Mouse (Mus musculus) fibroblast of lung, adult 2 months (primary cell): ENCODE data around the gene Hsdl2.
"Not testable (repeated sequence)": the region's sequence is repeated elsewhere in the genome, so short reads cannot be mapped to it uniquely, and the experiment has no call there.

ENCODE experiments used
- DNase-seq: peaks from one replicate; pipeline ENCODE4 v3.0.0-alpha.2; 2011; ENCODE audit warnings: low read depth

Gene Hsdl2

GRCm38 (mm10) chr4:59565571-59566188, 15.7 kb upstream of the Hsdl2 start:
- DNase-seq = no peak

- no peak for DNase-seq
Measured at GRCm38 (mm10) chr4:59567576-59568260, 13.6 kb upstream of the Hsdl2 start.

- DNase-seq = peak; percentile 49
Measured at GRCm38 (mm10) chr4:59569538-59569937, 11.8 kb upstream of the Hsdl2 start.

GRCm38 (mm10) chr4:59570519-59570918, 10.8 kb upstream of the Hsdl2 start:
- DNase-seq = not testable (repeated sequence)

GRCm38 (mm10) chr4:59572521-59573118, 8.7 kb upstream of the Hsdl2 start:
- no peak for DNase-seq

- no peak for DNase-seq
Measured at GRCm38 (mm10) chr4:59575184-59575958, 6.0 kb upstream of the Hsdl2 start.

- DNase-seq = peak; percentile 18
Measured at GRCm38 (mm10) chr4:59580495-59581281, 675 bp upstream of the Hsdl2 start.

GRCm38 (mm10) chr4:59582186-59582585, 823 bp downstream of the Hsdl2 start:
- DNase-seq = no peak

GRCm38 (mm10) chr4:59585097-59585496, 3.7 kb downstream of the Hsdl2 start:
- DNase-seq = no peak

DNA sequence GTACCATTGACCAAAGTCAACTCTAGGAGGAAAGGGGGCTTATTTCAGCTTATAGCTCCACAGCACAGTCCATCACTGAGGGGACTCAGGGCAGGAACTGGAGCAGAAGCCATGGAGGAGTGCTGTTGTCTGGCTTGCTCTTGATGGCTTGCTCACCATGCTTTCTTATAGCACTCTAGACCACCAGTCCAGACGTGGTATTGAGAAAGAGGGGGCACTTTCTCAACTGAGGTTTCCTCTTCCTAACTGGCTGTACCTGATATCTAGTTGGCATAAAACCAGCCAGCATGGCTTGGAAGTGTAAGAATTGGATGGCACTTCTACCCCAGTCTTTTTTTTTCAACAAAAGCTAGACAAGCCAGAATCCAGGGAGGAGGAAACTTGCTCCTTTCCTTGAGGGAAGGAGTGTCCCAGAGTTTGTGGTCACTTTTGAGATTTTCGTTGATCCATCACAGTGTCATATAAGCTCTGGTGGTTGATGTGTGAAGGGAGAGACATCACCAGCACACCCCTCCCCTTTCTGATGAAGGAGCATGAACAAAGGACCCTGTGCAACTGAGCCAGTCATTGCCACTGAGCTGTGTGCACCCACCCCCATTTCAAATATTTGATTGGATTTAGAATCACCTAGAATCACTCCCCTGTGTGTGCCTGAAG, 6.0 kb downstream of the Hsdl2 start:
- DNase-seq = no peak

DNA sequence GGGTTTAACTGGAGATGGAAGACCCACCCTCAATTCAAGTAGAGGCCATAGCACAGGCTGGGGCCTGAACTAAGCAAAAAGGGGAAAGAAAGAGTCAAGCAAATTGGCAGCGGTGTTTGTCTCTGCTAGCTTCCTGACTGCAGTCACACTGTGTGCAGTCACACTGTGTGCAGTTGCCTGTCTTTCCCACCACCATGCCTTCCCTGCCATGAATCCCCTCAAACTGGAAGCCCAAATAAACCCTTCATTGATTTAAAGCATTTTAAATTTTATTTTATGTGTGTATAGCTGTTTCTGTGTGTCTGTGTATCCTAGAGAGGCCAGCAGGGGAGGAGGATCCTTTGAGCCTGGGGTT, 6.5 kb downstream of the Hsdl2 start:
- DNase-seq = no peak

GRCm38 (mm10) chr4:59594614-59595013, 13.3 kb downstream of the Hsdl2 start:
- DNase-seq = no peak

- DNase-seq = no peak
Measured at GRCm38 (mm10) chr4:59596556-59596955, 15.2 kb downstream of the Hsdl2 start.

DNA sequence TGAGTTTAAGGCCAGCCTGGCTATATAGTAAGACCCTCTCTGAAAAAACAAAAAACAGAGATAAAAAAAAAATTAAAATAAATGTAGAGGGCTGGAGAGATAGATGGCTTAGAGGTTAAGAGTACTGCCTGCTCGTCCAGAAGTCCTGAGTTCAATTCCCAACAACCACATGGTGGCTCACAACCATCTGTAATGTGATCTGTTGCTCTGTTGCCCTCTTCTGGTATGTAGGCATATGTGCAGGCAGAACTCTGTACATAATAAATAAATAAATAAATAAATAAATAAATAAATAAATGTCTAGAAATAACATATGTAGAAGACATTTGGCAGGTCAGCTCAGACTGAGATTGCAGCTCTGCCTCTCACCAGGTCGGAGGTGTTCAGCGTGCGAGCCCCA, 21.3 kb downstream of the Hsdl2 start:
- no peak for DNase-seq

DNA sequence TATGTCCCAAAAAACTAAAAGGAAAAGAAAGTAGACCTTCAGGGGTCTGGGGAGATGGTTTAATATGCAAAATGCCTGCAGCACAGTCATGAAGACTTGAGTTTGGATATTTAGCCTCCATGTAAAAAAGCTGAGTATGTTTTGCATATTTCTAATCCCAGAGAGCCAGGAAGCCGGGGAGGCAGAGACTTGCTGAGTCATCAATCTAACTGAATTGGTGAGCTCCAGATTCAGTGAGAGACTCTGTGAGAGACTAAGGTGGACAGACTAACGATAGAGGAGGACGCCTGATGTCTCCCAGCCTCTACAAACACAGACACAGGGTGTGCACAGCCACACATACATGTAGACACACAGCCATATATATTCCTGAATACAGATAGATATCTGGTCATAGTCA, 23.5 kb downstream of the Hsdl2 start:
- no peak for DNase-seq

DNA sequence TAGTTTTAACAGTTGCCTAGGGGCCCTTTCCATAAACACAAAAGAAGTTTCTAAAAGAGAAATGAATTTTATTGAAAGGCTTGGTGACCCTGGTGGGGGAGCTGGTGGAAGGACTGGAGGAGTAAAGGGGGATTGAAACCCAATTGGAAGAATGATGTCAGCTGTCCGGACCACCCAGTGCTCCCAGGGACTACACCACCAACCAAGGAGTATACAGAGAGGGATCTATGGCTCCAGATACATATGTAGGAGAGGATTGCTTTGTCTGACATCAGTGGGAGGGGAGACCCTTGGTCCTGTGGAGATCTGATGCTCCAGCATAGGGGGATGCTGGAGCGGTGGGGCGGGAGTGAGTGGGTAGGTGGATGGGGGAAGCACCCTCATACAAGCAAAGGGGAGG, 24.1 kb downstream of the Hsdl2 start:
- DNase-seq = no peak

DNA sequence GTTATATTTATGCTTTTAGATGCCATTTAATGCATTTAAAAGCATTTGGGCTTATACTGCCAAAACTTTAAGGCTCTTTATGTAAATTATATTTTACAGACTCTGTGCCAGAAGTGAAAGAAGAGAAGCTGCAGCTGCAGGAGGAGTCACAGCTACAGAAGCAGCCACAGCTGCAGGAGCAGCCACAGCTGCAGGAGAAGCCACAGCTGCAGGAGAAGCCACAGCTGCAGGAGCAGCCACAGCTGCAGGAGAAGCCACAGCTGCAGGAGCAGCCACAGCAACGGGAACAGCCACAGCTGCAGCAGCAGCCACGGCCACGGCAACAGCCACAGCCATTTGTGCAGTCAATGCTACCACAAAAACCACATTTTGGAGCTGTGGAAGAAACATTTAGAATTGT, 29.0 kb downstream of the Hsdl2 start:
- DNase-seq = no peak

DNA sequence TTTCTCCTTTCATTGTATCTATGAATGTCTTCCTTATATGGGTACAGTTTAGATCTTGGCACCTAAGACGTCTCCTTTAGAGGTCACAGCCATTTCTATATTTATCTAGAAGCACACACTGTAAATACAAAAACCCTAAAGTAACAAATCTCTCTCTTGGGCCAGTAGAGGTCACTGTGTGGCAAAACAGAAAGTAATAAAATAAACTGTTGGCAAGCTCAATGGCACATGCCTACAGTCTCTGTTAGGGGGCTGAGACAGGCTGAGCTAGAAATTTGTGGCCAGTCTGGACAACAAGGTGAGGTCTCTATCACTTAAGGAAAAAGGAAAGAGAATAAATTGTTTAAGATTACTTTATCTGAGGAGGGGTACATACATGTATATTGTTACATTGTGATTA, 33.6 kb downstream of the Hsdl2 start:
- peak; percentile 27 for DNase-seq

DNA sequence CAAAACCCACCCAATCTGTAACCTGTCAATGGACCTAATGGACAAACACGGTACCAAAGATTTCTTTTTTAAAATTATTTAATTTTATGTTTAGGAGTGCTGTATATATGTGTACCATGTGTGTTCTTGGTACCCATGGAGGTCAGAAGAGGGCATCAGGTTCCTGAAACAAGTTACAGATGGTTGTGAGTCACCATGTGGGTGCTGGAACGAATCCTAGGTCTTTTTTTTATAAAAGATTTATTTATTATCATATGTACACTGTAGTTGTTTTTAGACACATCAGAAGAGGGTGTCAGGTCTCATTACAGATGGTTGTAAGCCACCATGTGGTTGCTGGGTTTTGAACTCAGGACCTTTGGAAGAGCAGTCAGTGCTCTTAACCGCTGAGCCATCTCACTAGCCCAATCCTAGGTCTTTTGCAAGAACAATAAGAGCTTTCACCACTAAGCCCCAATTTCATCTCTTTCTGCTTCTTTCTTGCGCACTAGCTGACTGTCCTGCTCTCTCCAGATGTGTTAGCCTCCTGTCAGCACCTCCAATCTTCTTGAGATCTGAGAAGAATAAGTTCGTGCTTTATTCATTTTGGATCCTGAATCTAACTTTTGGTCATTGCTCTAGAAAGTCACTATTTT, 38.4 kb downstream of the Hsdl2 start:
- no peak for DNase-seq

GRCm38 (mm10) chr4:59625676-59625997, 44.3 kb downstream of the Hsdl2 start:
- DNase-seq = no peak
